Comparison of ENCODE assay signal across 8 mouse cellular contexts in genomic region chr9:121403157-121403671, GRCm38 (mm10).
DNase-seq lines count a peak whose midpoint lies in the region; ATAC-seq and TF ChIP-seq lines count a peak whose summit lies in the region.

No protein-coding gene starts in this region.

- peak; percentile 92 for TF ChIP-seq POLR2A in cortical plate, adult 2 months (IDR thresholded peaks at IDR 0.05; ENCODE audit: extremely low read depth, insufficient read depth, low read length)

- TF ChIP-seq CTCF in cortical plate, adult 2 months (IDR thresholded peaks at IDR 0.05; ENCODE audit: extremely low read depth, insufficient read depth, low read length) = no peak
- TF ChIP-seq CTCF in lung, postnatal 0 days (IDR thresholded peaks at IDR 0.05) = no peak

- H3K4me1 ChIP-seq in kidney, embryonic 15.5 days = peaks cover 17% of the 10 kb centered on the region
- H3K4me1 ChIP-seq in cortical plate, adult 2 months (ENCODE audit: control insufficient read depth, insufficient read depth, low read length) = peaks cover 19% of the 10 kb centered on the region
- H3K4me1 ChIP-seq in heart, embryonic 14.5 days (ENCODE audit: control insufficient read depth in 2 of 2, insufficient read depth in 2 of 2, low read length in 2 of 2) = peaks cover 5 to 8% of the 10 kb centered on the region in 2 experiments; a peak in 3 of 4 replicates
- H3K4me1 ChIP-seq in lung, postnatal 0 days (ENCODE audit: insufficient read depth, low read depth, low read length) = no peaks in the 10 kb centered on the region; the same call in 1 of the 2 replicates

- no peaks in the 10 kb centered on the region for H3K36me3 ChIP-seq in kidney, embryonic 15.5 days
- H3K36me3 ChIP-seq in heart, embryonic 14.5 days (ENCODE audit: control insufficient read depth, insufficient read depth, low read length) = peaks cover 15% of the 10 kb centered on the region; the same call in 1 of the 2 replicates
- no peaks in the 10 kb centered on the region for H3K36me3 ChIP-seq in lung, postnatal 0 days (ENCODE audit: insufficient read depth, low read length)

- DNase-seq in kidney, adult 8-10 months = no peak
- peak; percentile 88 to 92 for DNase-seq in layer of hippocampus, adult 8-10 months (ENCODE audit: low spot score in 2 of 2)
- peak; percentile 92 for DNase-seq in lung, postnatal 0 days (ENCODE audit: low spot score)
- peak; percentile 88 for DNase-seq in right cerebral cortex, postnatal 25 days

- H3K9ac ChIP-seq in kidney, embryonic 15.5 days = no peak overlapping the region
- no peak overlapping the region for H3K9ac ChIP-seq in heart, embryonic 14.5 days (ENCODE audit: low read length)
- H3K9ac ChIP-seq in lung, postnatal 0 days (replicated peaks; ENCODE audit: low read depth) = no peak overlapping the region

- peak; percentile 85 for ATAC-seq in kidney, embryonic 15.5 days (replicated peaks; ENCODE audit: low FRiP score)
- no peak; the same call in 1 of the 2 replicates for ATAC-seq in heart, embryonic 14.5 days (ENCODE audit: insufficient number of reproducible peaks, insufficient read depth, low FRiP score, low read depth)
- peak; percentile 83 for ATAC-seq in lung, postnatal 0 days
- ATAC-seq in erythroid progenitor cell, adult 5-6 weeks (replicated peaks; ENCODE audit: low FRiP score, poor library complexity, severe bottlenecking) = no peak

- H3K27me3 ChIP-seq in kidney, embryonic 15.5 days = no peaks in the 10 kb centered on the region
- H3K27me3 ChIP-seq in heart, embryonic 14.5 days (ENCODE audit: control insufficient read depth, insufficient read depth, low read length) = no peaks in the 10 kb centered on the region
- no peaks in the 10 kb centered on the region for H3K27me3 ChIP-seq in lung, postnatal 0 days (replicated peaks; ENCODE audit: insufficient read depth, low read length)

- WGBS in kidney, embryonic 15.5 days = 27% methylated on average over 16 of the region's 16 CpGs
- 37% methylated on average over 16 of the region's 16 CpGs for WGBS in heart, embryonic 14.5 days
- 15% methylated on average over 16 of the region's 16 CpGs for WGBS in lung, postnatal 0 days

- H3K27ac ChIP-seq in kidney, embryonic 15.5 days = peak overlapping the region; percentile 67; the same call in 1 of the 2 replicates
- peak overlapping the region; percentile 41; the same call in 1 of the 2 replicates for H3K27ac ChIP-seq in cortical plate, adult 2 months (ENCODE audit: insufficient read depth, low read length)
- H3K27ac ChIP-seq in heart, embryonic 14.5 days (replicated peaks in 1 of 2; ENCODE audit: control insufficient read depth in 1 of 2, insufficient read depth in 1 of 2, low read depth in 2 of 2, low read length in 2 of 2) = no peak overlapping the region
- no peak overlapping the region for H3K27ac ChIP-seq in lung, postnatal 0 days (ENCODE audit: low read length)

- no peak for TF ChIP-seq EP300 in lung, postnatal 0 days (IDR thresholded peaks at IDR 0.05)

- H3K4me3 ChIP-seq in kidney, embryonic 15.5 days (replicated peaks) = peak overlapping the region; percentile 35
- peak overlapping the region; percentile 68 for H3K4me3 ChIP-seq in cortical plate, adult 2 months (ENCODE audit: insufficient read depth, low read length)
- no peak overlapping the region for H3K4me3 ChIP-seq in heart, embryonic 14.5 days (ENCODE audit: control insufficient read depth in 1 of 2, insufficient read depth in 1 of 2, low read depth in 1 of 2, low read length in 2 of 2)
- H3K4me3 ChIP-seq in lung, postnatal 0 days (ENCODE audit: low read depth, low read length) = peak overlapping the region; percentile 12; the same call in 1 of the 2 replicates

- H3K4me2 ChIP-seq in kidney, embryonic 15.5 days = peak overlapping the region; percentile 52
- H3K4me2 ChIP-seq in heart, embryonic 14.5 days (ENCODE audit: low read length) = peak overlapping the region; percentile 31
- peak overlapping the region; percentile 45 for H3K4me2 ChIP-seq in lung, postnatal 0 days (replicated peaks; ENCODE audit: low read depth, low read length)

- H3K9me3 ChIP-seq in kidney, embryonic 15.5 days (replicated peaks) = no peaks in the 10 kb centered on the region
- H3K9me3 ChIP-seq in heart, embryonic 14.5 days (ENCODE audit: control insufficient read depth, low read length) = no peaks in the 10 kb centered on the region
- no peaks in the 10 kb centered on the region for H3K9me3 ChIP-seq in lung, postnatal 0 days (ENCODE audit: low read length)

Comparison
In these comparisons a context has a peak if more than half of its experiments do, and no peak if none do; other contexts are left out.
1. ATAC-seq: peak in kidney, embryonic 15.5 days (single experiment) and lung, postnatal 0 days (single experiment); none in heart, embryonic 14.5 days (single experiment) and erythroid progenitor cell, adult 5-6 weeks (single experiment).
2. H3K27ac ChIP-seq: peak in kidney, embryonic 15.5 days (single experiment) and cortical plate, adult 2 months (single experiment); none in heart, embryonic 14.5 days (0 of 2) and lung, postnatal 0 days (single experiment).
3. H3K4me3 ChIP-seq: peak in kidney, embryonic 15.5 days (single experiment), cortical plate, adult 2 months (single experiment) and lung, postnatal 0 days (single experiment); none in heart, embryonic 14.5 days (0 of 2).
4. DNase-seq: peak in layer of hippocampus, adult 8-10 months (2 of 2), lung, postnatal 0 days (single experiment) and right cerebral cortex, postnatal 25 days (single experiment); none in kidney, adult 8-10 months (0 of 2).
5. Peak in every context shown above with its lines, with median percentiles within 50 percentile points of each other: H3K4me2 ChIP-seq.